Mouse (Mus musculus) limb, embryonic 12.5 days (tissue): ENCODE results near the gene Nmral1. TPM values are rescaled to one million over a fixed set of nuclear protein-coding genes. Genes with fewer than 3 reads are reported as not detected.

Source experiments
- ATAC-seq: fragments of 200-750 bp; cut with Nextera tagmentation; 2 replicates; pipeline ENCODE4 v1.8.0; 2017; ENCODE audit warnings: low read depth, moderate TSS enrichment; ENCODE audit not compliant: insufficient number of reproducible peaks, insufficient read depth, low FRiP score, low TSS enrichment
- H3K27ac ChIP-seq: fragments of 300-500 bp; sonication (generic); 2 replicates; pipeline ENCODE4 v1.5.1; 2016; ENCODE audit warnings: mild to moderate bottlenecking, moderate library complexity
- H3K27me3 ChIP-seq: fragments of 300-500 bp; sonication (generic); 2 replicates; pipeline ENCODE4 v1.6.1; 2016; ENCODE audit warnings: mild to moderate bottlenecking, moderate library complexity
- H3K36me3 ChIP-seq: fragments of 300-500 bp; sonication (generic); 2 replicates; pipeline ENCODE4 v1.6.1; 2016; ENCODE audit warnings: mild to moderate bottlenecking, moderate library complexity
- H3K4me1 ChIP-seq: fragments of 300-500 bp; sonication (generic); replicated peaks from 2 replicates; pipeline ENCODE4 v1.6.1; 2016
- H3K4me2 ChIP-seq: fragments of 300-500 bp; sonication (generic); 2 replicates; pipeline ENCODE4 v1.6.1; 2016; ENCODE audit warnings: mild to moderate bottlenecking, moderate library complexity
- H3K4me3 ChIP-seq: fragments of 300-500 bp; sonication (generic); replicated peaks from 2 replicates; pipeline ENCODE4 v1.5.1; 2016; ENCODE audit warnings: mild to moderate bottlenecking
- H3K9ac ChIP-seq: fragments of 300-500 bp; sonication (generic); replicated peaks from 2 replicates; pipeline ENCODE4 v1.6.1; 2016; ENCODE audit warnings: mild to moderate bottlenecking, moderate library complexity
- H3K9me3 ChIP-seq: fragments of 300-500 bp; sonication (generic); 2 replicates; pipeline ENCODE4 v1.6.1; 2016; ENCODE audit warnings: mild to moderate bottlenecking, moderate library complexity
- WGBS: fragments of 180-500 bp; shearing (Covaris S2); methylation state at CpG from one replicate; pipeline ENCODE4 v1.1.7; 2016; 5-methylcytosine and 5-hydroxymethylcytosine counted together
- polyA plus RNA-seq: library from polyadenylated mRNA; unstranded; fragments of >200 nt; fragmentation: Nextera tagmentation; extraction: Ambion mirVana; gene quantifications from 2 replicates; pipeline ENCODE4 v1.2.1, GENCODE M21; 2016

Gene Nmral1
- polyA plus RNA-seq, 1 experiment from 2014 or later, result 191 TPM

DNA sequence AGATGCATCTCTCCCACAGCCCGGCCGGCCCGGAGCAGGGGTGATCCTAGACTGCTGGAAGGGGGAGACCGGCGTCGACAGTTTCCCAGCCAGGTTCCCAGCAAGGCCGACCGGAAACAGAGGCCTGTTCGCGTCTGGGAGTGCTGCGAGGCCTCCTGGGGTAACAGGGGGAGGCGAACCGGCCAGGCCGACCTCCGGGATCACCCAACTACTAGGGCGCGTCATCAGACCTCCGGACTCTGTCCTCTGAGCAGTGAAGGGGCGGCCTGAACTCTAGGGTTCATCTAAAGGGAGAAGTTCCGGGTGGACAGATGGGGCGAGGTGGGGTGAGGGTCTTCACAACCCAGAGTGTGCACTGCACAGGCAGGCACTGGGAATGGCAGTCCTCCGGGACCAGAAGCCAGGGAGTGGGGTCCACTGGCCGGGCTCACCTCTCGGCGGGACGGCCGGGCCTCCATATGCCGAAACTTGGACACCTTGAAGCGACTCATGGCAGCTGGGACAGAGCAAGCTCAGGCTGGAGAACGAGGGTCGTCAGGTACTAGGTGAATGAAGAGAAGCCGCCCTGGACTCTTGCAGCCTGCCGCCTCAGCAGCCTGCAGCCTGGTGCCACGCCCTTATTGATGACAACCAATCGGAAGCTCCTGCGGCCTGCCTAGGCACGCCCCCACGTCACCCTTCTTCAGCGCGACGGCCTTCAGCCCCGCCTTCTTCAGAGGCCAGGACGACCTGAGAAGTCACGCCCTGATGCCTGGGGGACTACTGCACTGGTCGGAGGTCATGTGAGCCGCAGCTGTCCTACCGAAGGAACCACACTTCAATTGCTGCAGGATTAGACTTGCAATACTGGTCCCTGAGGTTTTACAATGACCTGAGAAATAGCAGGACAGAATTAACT is 39.8 kb downstream of the Nmral1 start, which contains the start of gene Coro7:
Gene Coro7 (minus strand): TSS at position 657 of the 898 bp plus-strand sequence.
- peak within 1 kb of the TSS; percentile 70 for H3K9ac ChIP-seq
- H3K27me3 ChIP-seq, result no peaks in the 10 kb centered on the region
- 1% methylated on average over 47 of the region's 47 CpGs for WGBS
- H3K4me2 ChIP-seq, result peak within 1 kb of the TSS; percentile 92
- H3K9me3 ChIP-seq, result no peaks in the 10 kb centered on the region
- peak within 1 kb of the TSS; percentile 68; the same call in 1 of the 2 replicates for H3K27ac ChIP-seq
- H3K4me3 ChIP-seq, result peak within 1 kb of the TSS; percentile 68
- H3K4me1 ChIP-seq, result peaks cover 8% of the 10 kb centered on the region
- peaks cover 20% of the 10 kb centered on the region for H3K36me3 ChIP-seq
- ATAC-seq, result peak; percentile 85

DNA sequence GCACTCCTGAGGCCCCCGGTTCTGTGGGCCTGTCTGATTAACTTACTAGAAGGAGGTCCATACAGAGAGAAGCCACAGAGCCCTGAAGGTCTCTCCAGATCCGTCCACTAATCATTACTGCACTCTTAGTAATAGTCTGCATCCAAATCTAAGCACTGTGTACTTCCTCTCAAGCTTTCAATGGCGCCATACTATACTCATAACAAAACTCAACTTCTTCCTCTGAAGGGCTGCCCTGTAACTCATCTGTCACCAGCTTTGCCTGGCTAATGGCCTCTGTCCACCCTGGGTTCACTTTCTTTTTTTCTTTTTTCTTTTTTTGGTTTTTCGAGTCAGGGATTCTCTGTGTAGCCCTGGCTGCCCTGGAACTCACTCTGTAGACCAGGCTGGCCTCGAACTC is 41.1 kb downstream of the Nmral1 start:
- H3K4me3 ChIP-seq, result peak overlapping the region; percentile 68
- no peak for ATAC-seq
- H3K36me3 ChIP-seq, result peaks cover 33% of the 10 kb centered on the region
- H3K27me3 ChIP-seq, result no peaks in the 10 kb centered on the region
- H3K4me1 ChIP-seq, result peaks cover 8% of the 10 kb centered on the region
- H3K9me3 ChIP-seq, result no peaks in the 10 kb centered on the region
- peak overlapping the region; percentile 92; the same call in 1 of the 2 replicates for H3K4me2 ChIP-seq
- WGBS, result 69% methylated on average over 5 of the region's 5 CpGs
- H3K9ac ChIP-seq, result no peak overlapping the region
- H3K27ac ChIP-seq, result no peak overlapping the region

DNA sequence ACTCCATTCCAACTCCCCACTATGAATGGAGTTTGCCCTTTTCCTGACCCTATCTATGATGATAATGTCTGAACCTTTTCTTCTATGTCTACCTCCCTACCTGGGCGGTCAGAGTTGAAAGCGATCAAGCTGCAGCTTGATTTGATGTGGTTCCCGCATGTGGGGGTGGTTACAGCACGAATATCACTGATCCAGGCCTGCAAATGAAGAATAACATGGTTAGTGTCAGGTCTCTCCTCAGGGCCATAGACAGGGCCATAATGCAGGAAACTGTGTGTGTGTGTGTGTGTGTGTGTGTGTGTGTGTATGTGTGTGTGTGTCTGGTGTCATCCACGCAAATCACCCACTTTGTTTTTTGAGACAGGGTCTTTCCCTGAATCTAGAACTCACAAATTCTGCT is 42.3 kb downstream of the Nmral1 start:
- 96% methylated on average over 5 of the region's 5 CpGs for WGBS
- no peak overlapping the region for H3K9ac ChIP-seq
- no peaks in the 10 kb centered on the region for H3K27me3 ChIP-seq
- peaks cover 8% of the 10 kb centered on the region for H3K4me1 ChIP-seq
- no peak overlapping the region for H3K27ac ChIP-seq
- peaks cover 35% of the 10 kb centered on the region for H3K36me3 ChIP-seq
- ATAC-seq, result no peak
- H3K9me3 ChIP-seq, result no peaks in the 10 kb centered on the region
- H3K4me2 ChIP-seq, result no peak overlapping the region
- H3K4me3 ChIP-seq, result no peak overlapping the region

DNA sequence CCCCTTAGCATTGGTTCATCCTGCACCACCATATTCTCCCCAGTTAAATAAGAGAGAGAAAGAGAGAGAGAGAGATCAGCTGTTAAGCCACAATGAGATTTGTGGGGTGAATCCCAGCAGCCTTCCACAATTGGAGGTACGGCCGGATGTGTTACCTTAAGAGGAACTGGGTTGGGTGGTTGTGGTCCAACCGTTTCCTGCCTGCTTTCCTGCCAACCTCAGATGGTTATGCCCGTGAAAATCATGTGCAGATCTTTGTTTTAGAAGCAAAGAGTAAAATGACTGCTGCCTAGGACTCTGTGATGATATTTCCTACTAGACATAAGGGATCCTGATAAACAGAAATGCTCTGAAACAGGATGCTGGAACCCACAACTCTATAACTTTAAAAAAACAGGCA is 45.1 kb downstream of the Nmral1 start:
- no peak overlapping the region for H3K9ac ChIP-seq
- no peak overlapping the region for H3K4me3 ChIP-seq
- no peak for ATAC-seq
- peaks cover 47% of the 10 kb centered on the region for H3K36me3 ChIP-seq
- H3K4me2 ChIP-seq, result no peak overlapping the region
- H3K27ac ChIP-seq, result no peak overlapping the region
- no peaks in the 10 kb centered on the region for H3K27me3 ChIP-seq
- WGBS, result 89% methylated on average over 4 of the region's 4 CpGs
- H3K4me1 ChIP-seq, result peaks cover 8% of the 10 kb centered on the region
- H3K9me3 ChIP-seq, result no peaks in the 10 kb centered on the region

DNA sequence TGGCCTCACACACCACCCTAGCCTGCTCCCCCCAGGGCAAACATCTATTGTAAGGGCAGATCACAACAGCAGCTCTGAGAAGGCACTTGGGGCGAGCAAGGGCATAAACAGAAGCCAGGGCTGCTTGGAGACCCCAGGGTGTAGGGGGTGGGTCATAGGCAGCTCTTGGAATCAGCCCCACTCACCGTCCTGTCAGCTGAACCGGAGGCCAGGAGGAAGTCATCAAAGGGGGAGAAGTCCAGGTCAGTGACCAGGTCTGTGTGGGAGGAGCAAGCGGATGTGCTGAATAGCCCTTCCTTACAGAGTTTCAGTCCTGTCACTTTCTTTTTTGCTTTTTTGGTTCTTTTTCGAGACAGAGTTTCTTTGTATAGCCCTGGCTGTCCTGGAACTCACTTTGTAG is 48.8 kb downstream of the Nmral1 start:
- H3K4me1 ChIP-seq, result peaks cover 6% of the 10 kb centered on the region
- H3K4me2 ChIP-seq, result no peak overlapping the region
- H3K9ac ChIP-seq, result no peak overlapping the region
- H3K9me3 ChIP-seq, result no peaks in the 10 kb centered on the region
- no peak overlapping the region for H3K4me3 ChIP-seq
- 71% methylated on average over 5 of the region's 5 CpGs for WGBS
- no peak for ATAC-seq
- peaks cover 49% of the 10 kb centered on the region for H3K36me3 ChIP-seq
- H3K27me3 ChIP-seq, result no peaks in the 10 kb centered on the region
- no peak overlapping the region for H3K27ac ChIP-seq

DNA sequence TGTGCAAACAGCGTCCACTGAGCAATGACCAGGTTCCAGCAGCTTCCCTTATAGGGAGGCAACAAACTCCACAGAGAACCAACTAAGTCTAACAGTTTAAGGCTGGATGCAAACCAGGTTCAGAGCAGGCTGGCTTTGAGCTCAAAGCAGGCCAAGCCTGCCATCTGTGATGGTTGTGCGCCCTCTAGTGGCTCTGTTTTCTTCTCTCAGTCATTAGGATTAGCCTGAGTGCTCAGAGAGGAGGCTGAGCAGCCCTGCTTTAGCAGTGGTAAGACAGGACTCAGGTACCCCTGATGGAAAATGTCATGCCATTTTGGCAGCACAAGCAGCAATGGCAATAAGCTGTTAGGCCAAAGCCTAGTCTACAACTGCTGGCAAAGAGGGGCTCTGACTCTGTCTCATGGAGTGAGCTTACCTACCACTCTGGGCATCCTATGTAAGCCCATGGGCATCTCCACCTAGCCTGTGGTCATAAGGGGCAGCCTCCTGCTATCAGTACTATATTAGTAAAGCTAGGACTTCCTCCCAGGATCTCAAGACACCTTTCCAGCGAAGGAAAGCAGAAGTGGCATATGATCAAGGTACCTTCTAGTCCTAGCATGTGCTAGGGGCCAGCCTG is 51.9 kb downstream of the Nmral1 start:
- Histone ChIP-seq H3K9me3 (no peaks in the 10 kb centered on the region), H3K4me3 (no peak overlapping the region), H3K9ac (no peak overlapping the region), H3K4me2 (no peak overlapping the region), H3K27me3 (no peaks in the 10 kb centered on the region), H3K27ac (peak overlapping the region; percentile 50), H3K4me1 (peaks cover 6% of the 10 kb centered on the region), H3K36me3 (peaks cover 42% of the 10 kb centered on the region)
- peak; percentile 85 for ATAC-seq
- WGBS, result 28% methylated on average over 3 of the region's 3 CpGs

DNA sequence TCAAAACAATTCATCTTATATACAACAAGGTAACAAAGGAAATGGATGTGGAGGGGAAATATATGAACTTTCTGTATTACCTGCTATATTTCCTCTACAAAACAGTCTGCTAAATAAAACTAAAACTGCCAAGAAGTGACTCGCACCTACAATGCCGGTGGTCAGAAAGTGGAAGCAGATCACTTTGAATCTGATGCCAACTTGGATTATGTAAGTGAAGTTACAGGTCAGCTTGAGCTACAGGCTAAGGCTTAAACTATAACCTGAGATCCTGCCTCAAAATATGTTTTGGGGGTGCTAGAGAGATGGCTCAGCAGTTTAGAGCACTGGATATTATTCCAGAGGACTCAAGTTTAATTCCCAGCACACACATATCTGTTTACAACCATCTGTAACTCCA is 53.4 kb downstream of the Nmral1 start:
- ATAC-seq, result no peak
- Histone ChIP-seq H3K36me3 (peaks cover 51% of the 10 kb centered on the region), H3K4me2 (no peak overlapping the region), H3K9ac (no peak overlapping the region), H3K27ac (no peak overlapping the region), H3K4me1 (peaks cover 15% of the 10 kb centered on the region), H3K27me3 (no peaks in the 10 kb centered on the region), H3K9me3 (no peaks in the 10 kb centered on the region), H3K4me3 (no peak overlapping the region)
- 96% methylated on average over 2 of the region's 2 CpGs for WGBS

DNA sequence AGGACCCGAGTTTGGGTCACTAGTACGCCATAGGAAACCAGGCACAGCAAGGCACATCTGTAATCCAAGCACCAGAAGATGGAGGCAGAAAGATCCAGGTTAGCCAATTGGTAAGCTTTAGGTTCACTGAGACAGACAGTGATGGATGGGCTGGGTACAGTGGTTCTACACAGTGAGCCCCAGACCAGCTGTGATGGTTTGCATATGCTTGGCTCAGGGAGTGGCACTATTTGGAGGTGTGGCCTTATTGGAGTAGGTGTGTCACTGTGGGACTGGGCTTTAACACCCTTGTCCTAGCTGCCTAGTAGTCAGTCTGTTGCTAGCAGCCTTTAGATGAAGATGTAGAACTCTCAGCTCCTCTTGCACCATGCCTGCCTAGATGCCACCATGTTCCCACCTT is 55.4 kb downstream of the Nmral1 start:
- 89% methylated on average over 2 of the region's 2 CpGs for WGBS
- ATAC-seq, result no peak
- Histone ChIP-seq H3K4me1 (peaks cover 26% of the 10 kb centered on the region), H3K27me3 (no peaks in the 10 kb centered on the region), H3K9me3 (no peaks in the 10 kb centered on the region), H3K9ac (no peak overlapping the region), H3K27ac (no peak overlapping the region), H3K36me3 (peaks cover 39% of the 10 kb centered on the region), H3K4me2 (no peak overlapping the region), H3K4me3 (no peak overlapping the region)

DNA sequence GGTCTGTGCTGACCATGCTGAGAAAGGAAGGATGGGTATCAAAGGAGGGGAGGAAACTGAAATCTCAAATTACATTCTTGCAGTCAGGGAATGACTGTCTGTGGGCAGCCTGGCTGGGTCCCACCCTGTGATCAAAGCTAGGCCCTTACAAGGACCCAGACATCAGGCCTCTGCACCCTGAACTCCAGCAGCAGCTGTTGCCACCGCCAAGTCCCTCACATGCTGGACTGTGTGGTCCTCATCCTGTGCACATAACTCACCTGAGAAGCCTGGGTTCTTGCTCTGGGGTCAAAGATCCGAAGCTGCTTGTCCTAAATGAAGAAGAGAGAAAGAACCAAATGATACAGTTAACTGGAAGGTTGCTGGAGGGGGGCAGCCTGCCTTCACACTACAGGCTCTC is 57.6 kb downstream of the Nmral1 start:
- ATAC-seq, result no peak
- H3K36me3 ChIP-seq, result peaks cover 27% of the 10 kb centered on the region; the same call in 1 of the 2 replicates
- 59% methylated on average over 2 of the region's 2 CpGs for WGBS
- H3K4me1 ChIP-seq, result peaks cover 40% of the 10 kb centered on the region
- H3K4me2 ChIP-seq, result no peak overlapping the region
- H3K4me3 ChIP-seq, result no peak overlapping the region
- H3K27me3 ChIP-seq, result no peaks in the 10 kb centered on the region
- peak overlapping the region; percentile 59 for H3K27ac ChIP-seq
- H3K9ac ChIP-seq, result no peak overlapping the region
- H3K9me3 ChIP-seq, result no peaks in the 10 kb centered on the region
